ENCODE assay signal across 19 mouse cellular contexts in the genomic region with DNA sequence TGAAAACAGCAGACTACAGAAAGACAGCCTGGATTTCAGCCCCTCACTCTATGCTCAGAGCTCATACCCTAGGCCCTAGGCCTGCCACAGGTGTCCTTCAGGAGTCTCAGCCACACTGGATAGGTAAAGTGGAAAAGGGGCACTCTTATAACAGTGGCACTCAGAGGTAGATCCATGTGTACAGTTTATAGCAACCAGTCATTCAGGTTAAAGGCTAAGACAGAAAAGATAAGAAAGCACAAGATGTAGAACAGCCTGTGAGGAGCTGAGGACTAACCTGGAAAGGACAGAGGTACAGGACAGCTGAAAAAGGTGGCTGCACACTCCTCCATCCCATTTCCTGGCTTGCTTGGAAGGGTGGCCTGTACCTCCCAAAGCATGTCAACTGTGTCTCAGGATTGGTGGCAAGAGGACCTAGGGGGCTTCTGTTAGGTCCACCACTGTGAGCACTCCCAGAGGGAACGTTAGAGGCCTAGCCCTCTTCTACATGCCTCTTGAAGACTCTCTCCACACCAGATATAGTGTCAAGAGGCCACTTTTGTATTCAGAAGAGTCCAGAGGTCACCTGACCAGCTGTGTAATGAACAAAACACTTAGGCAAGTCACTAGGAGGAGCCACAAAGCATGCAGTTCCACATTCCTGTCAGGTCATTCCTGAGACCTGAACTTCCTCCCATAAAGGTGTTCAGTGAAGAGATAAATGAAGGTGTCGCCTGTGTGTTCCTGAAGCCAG.
DNase-seq lines count a peak whose midpoint lies in the region; ATAC-seq and TF ChIP-seq lines count a peak whose summit lies in the region.
"Had no signal": no experiment of that assay in that cellular context is flagged by ENCODE, and none has a peak within 500 bp of the region (broad histone marks: within the 10 kb centered on the region; RNA-seq: fewer than 3 reads in every experiment).

No protein-coding gene starts in this region.

- TF ChIP-seq CTCF in lung, adult 2 months (IDR thresholded peaks at IDR 0.05; ENCODE audit: insufficient read depth, low read length), result no peak

- DNase-seq in heart, adult 11 months, result peak; percentile 52
- no peak for DNase-seq in heart, postnatal 14 days
- peak; percentile 40 for DNase-seq in lung, adult 2 months
- DNase-seq in frontal cortex, postnatal 25 days (ENCODE audit: low spot score in 2 of 2), result no peak
- no peak for DNase-seq in spleen, postnatal 10 days (ENCODE audit: low spot score in 2 of 2)
- no peak for DNase-seq in layer of hippocampus, adult 8-10 months (ENCODE audit: low spot score in 2 of 2)
- DNase-seq: cerebellum, postnatal 14 days; heart, adult 18-20 months; kidney, adult 11 months; kidney, postnatal 25 days had no signal

- H3K4me1 ChIP-seq in intestine, embryonic 16.5 days (ENCODE audit: control insufficient read depth, insufficient read depth, low read length), result no peaks in the 10 kb centered on the region
- 0 out of 2 replicates have a peak, but pooled peaks cover 5% of the 10 kb centered on the region for H3K4me1 ChIP-seq in lung, adult 2 months (ENCODE audit: control insufficient read depth, insufficient read depth, low read length)
- H3K4me1 ChIP-seq: embryonic facial prominence, embryonic 12.5 days; forebrain, embryonic 10.5 days; heart, embryonic 15.5 days; hindbrain, embryonic 13.5 days; limb, embryonic 10.5 days; neural tube, embryonic 13.5 days had no signal

- ATAC-seq in intestine, embryonic 16.5 days, result peak; percentile 73
- 0 out of 2 replicates have a peak, but pooled peaks have one; percentile 15 for ATAC-seq in megakaryocyte-erythroid progenitor cell, adult 5-6 weeks (replicated peaks; ENCODE audit: low FRiP score, low TSS enrichment, poor library complexity, severe bottlenecking)

- H3K36me3 ChIP-seq in intestine, embryonic 16.5 days (ENCODE audit: control insufficient read depth, insufficient read depth, low read length), result no peaks in the 10 kb centered on the region
- H3K36me3 ChIP-seq: embryonic facial prominence, embryonic 12.5 days; forebrain, embryonic 10.5 days; heart, embryonic 15.5 days; hindbrain, embryonic 13.5 days; limb, embryonic 10.5 days; neural tube, embryonic 13.5 days had no signal

- intact Hi-C loops in heart, postnatal 14 days (cut with DNase I), result no loop called here

- no peak overlapping the region for H3K4me2 ChIP-seq in intestine, embryonic 16.5 days (ENCODE audit: low read depth, low read length)
- H3K4me2 ChIP-seq: embryonic facial prominence, embryonic 12.5 days; heart, embryonic 15.5 days; hindbrain, embryonic 13.5 days; neural tube, embryonic 13.5 days had no signal

- WGBS in intestine, embryonic 16.5 days, result 46% methylated on average over 2 of the region's 2 CpGs
- 50% methylated on average over 2 of the region's 2 CpGs for WGBS in lung, adult 2 months

- H3K9ac ChIP-seq in intestine, embryonic 16.5 days (ENCODE audit: low read depth, low read length), result no peak overlapping the region
- H3K9ac ChIP-seq: embryonic facial prominence, embryonic 12.5 days; heart, embryonic 15.5 days; hindbrain, embryonic 13.5 days; neural tube, embryonic 13.5 days had no signal

- H3K4me3 ChIP-seq in intestine, embryonic 16.5 days (ENCODE audit: low read length), result no peak overlapping the region
- no peak overlapping the region for H3K4me3 ChIP-seq in lung, adult 2 months (replicated peaks; ENCODE audit: extremely low read depth, low read depth, low read length)
- H3K4me3 ChIP-seq: embryonic facial prominence, embryonic 12.5 days; forebrain, embryonic 10.5 days; heart, embryonic 15.5 days; hindbrain, embryonic 13.5 days; limb, embryonic 10.5 days; neural tube, embryonic 13.5 days had no signal

- H3K9me3 ChIP-seq in intestine, embryonic 16.5 days (ENCODE audit: control insufficient read depth, low read length), result no peaks in the 10 kb centered on the region
- H3K9me3 ChIP-seq: embryonic facial prominence, embryonic 12.5 days; forebrain, embryonic 10.5 days; heart, embryonic 15.5 days; hindbrain, embryonic 13.5 days; limb, embryonic 10.5 days; neural tube, embryonic 13.5 days had no signal

- no peaks in the 10 kb centered on the region for H3K27me3 ChIP-seq in intestine, embryonic 16.5 days (replicated peaks; ENCODE audit: control insufficient read depth, insufficient read depth, low read length)
- H3K27me3 ChIP-seq: CH12.LX; embryonic facial prominence, embryonic 12.5 days; hindbrain, embryonic 13.5 days; neural tube, embryonic 13.5 days had no signal

- TF ChIP-seq POLR2A in lung, adult 2 months (IDR thresholded peaks at IDR 0.05; ENCODE audit: borderline replicate concordance, extremely low read depth, low read depth, low read length), result no peak

- H3K27ac ChIP-seq in intestine, embryonic 16.5 days (ENCODE audit: low read length), result no peak overlapping the region; the same call in 1 of the 2 replicates
- H3K27ac ChIP-seq: embryonic facial prominence, embryonic 12.5 days; forebrain, embryonic 10.5 days; heart, embryonic 15.5 days; hindbrain, embryonic 13.5 days; limb, embryonic 10.5 days; neural tube, embryonic 13.5 days had no signal

Comparison
In these comparisons a context has a peak if more than half of its experiments do, and no peak if none do; other contexts are left out.
1. DNase-seq: peak in heart, adult 11 months (single experiment) and lung, adult 2 months (single experiment); none in heart, postnatal 14 days (0 of 2), frontal cortex, postnatal 25 days (0 of 2), spleen, postnatal 10 days (0 of 2) and layer of hippocampus, adult 8-10 months (0 of 2).